Mouse (Mus musculus) E14TG2a.4 (cell line): ENCODE data around the gene Vgll4.

ENCODE experiments used
- CTCF ChIP-seq: conservative IDR thresholded peaks from 2 replicates; pipeline ENCODE4 v1.5.1; 2014; ENCODE audit warnings: low read length
- NANOG ChIP-seq: IDR thresholded peaks from 2 replicates; pipeline ENCODE4 v1.6.1; 2014; ENCODE audit warnings: borderline replicate concordance, low read length, mixed read lengths
- POU5F1 ChIP-seq: IDR thresholded peaks from 2 replicates; pipeline ENCODE4 v1.6.1; 2014; ENCODE audit warnings: low read length, borderline replicate concordance

DNA sequence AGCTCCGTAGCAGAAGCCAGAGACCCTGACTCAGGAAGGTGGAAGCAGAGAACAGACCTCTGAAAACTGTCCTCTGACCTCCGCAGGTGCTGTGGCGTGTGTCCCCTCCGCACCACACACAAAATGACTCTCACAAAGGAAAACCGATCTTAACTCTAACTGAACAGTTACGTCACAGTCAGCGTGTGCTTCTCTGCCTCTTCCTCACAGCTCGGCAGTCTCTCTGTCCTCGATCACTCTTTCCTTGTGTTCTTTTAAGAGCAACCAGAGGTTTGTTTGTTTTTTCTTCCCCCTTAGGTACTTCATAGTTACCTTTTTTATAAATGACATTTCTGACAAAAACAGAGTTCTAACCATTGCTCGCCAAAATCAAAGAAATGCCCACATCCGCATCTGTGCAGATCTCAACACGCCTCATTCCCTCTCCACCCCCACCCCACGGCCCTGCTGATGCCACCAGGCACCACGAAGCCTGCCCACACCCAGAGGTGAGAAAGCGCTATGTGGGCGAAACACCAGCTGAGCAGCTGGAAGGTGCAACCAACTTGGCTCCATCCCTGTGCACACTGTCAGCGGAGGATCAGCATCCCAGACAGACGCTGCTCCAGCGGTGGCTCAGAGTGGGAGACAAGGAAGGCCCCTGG is 33.4 kb downstream of the Vgll4 start:
- TF ChIP-seq CTCF (no peak), POU5F1 (no peak), NANOG (no peak)
